Mouse (Mus musculus) embryonic facial prominence, embryonic 10.5 days (tissue): ENCODE data around the gene Rpl27a. TPM values are rescaled to one million over a fixed set of nuclear protein-coding genes. Genes with fewer than 3 reads are reported as not detected.

Experiments
- DNase-seq: peaks from one replicate; pipeline ENCODE4 v3.0.0-alpha.2; 2017; ENCODE audit warnings: low spot score
- H3K27ac ChIP-seq: fragments of 300-500 bp; sonication (generic); replicated peaks from 2 replicates; pipeline ENCODE4 v1.5.1; 2016; ENCODE audit warnings: mild to moderate bottlenecking
- H3K27me3 ChIP-seq: fragments of 300-500 bp; sonication (generic); replicated peaks from 2 replicates; pipeline ENCODE4 v1.6.1; 2016; ENCODE audit warnings: low read depth, mild to moderate bottlenecking; ENCODE audit not compliant: poor library complexity, severe bottlenecking
- H3K36me3 ChIP-seq: fragments of 300-500 bp; sonication (generic); replicated peaks from 2 replicates; pipeline ENCODE4 v1.6.1; 2016; ENCODE audit warnings: mild to moderate bottlenecking, moderate library complexity
- H3K4me1 ChIP-seq: fragments of 300-500 bp; sonication (generic); 2 replicates; pipeline ENCODE4 v1.6.1; 2016
- H3K4me3 ChIP-seq: fragments of 300-500 bp; sonication (generic); 2 replicates; pipeline ENCODE4 v1.5.1; 2016; ENCODE audit warnings: mild to moderate bottlenecking, moderate library complexity
- H3K9me3 ChIP-seq: fragments of 300-500 bp; sonication (generic); 2 replicates; pipeline ENCODE4 v1.6.1; 2016; ENCODE audit warnings: mild to moderate bottlenecking
- WGBS: fragments of 180-500 bp; shearing (Covaris S2); methylation state at CpG from one replicate; pipeline ENCODE4 v1.1.7; 2016; 5-methylcytosine and 5-hydroxymethylcytosine counted together
- polyA plus RNA-seq: library from polyadenylated mRNA; unstranded; fragments of >200 nt; fragmentation: Nextera tagmentation; extraction: Ambion mirVana; gene quantifications from 2 replicates; pipeline ENCODE4 v1.2.1, GENCODE M21; 2016

Gene Rpl27a
- polyA plus RNA-seq, 1 experiment from 2014 or later, result 132 TPM

DNA sequence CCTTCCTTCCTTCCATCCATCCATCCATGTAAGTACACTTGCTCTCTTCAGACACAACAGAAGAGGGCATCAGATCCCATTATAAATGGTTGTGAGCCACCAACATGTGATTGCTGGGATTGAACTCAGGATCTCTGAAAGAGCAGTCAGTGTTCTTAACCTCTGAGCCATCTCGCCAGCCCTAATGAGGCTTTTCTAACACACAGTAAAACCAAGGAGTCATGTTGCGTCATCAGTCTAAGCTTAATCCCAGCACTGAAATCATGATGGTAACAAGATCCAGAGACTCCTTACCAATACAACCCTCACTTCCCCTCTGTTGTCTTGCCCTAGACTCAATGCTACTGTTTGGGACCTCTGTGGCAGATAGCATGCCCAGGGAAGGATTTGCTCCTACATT is 27.2 kb downstream of the Rpl27a start:
- no peak overlapping the region for H3K4me3 ChIP-seq
- no peak overlapping the region for H3K27ac ChIP-seq
- no peaks in the 10 kb centered on the region for H3K27me3 ChIP-seq
- WGBS, result 86% methylated on average over 2 of the region's 2 CpGs
- no peaks in the 10 kb centered on the region for H3K9me3 ChIP-seq
- DNase-seq, result no peak
- peaks cover 86% of the 10 kb centered on the region for H3K36me3 ChIP-seq
- no peaks in the 10 kb centered on the region for H3K4me1 ChIP-seq

- Histone ChIP-seq H3K27me3 (no peaks in the 10 kb centered on the region), H3K4me1 (no peaks in the 10 kb centered on the region), H3K9me3 (no peaks in the 10 kb centered on the region), H3K36me3 (peaks cover 86% of the 10 kb centered on the region), H3K27ac (no peak overlapping the region), H3K4me3 (no peak overlapping the region)
- 93% methylated on average over 5 of the region's 5 CpGs for WGBS
- DNase-seq, result no peak
Observed at GRCm38 (mm10) chr7:109546726-109547125, 27.8 kb downstream of the Rpl27a start.

- DNase-seq, result no peak
- Histone ChIP-seq H3K4me3 (no peak overlapping the region), H3K27ac (no peak overlapping the region), H3K27me3 (no peaks in the 10 kb centered on the region), H3K4me1 (peaks cover 15% of the 10 kb centered on the region), H3K36me3 (peaks cover 19% of the 10 kb centered on the region), H3K9me3 (no peaks in the 10 kb centered on the region)
- WGBS, result 63% methylated on average over 6 of the region's 6 CpGs
Observed at GRCm38 (mm10) chr7:109559536-109559935, 40.6 kb downstream of the Rpl27a start.

GRCm38 (mm10) chr7:109561466-109562153 is 42.7 kb downstream of the Rpl27a start:
- DNase-seq, result no peak
- 73% methylated on average over 8 of the region's 8 CpGs for WGBS
- no peak overlapping the region for H3K4me3 ChIP-seq

DNA sequence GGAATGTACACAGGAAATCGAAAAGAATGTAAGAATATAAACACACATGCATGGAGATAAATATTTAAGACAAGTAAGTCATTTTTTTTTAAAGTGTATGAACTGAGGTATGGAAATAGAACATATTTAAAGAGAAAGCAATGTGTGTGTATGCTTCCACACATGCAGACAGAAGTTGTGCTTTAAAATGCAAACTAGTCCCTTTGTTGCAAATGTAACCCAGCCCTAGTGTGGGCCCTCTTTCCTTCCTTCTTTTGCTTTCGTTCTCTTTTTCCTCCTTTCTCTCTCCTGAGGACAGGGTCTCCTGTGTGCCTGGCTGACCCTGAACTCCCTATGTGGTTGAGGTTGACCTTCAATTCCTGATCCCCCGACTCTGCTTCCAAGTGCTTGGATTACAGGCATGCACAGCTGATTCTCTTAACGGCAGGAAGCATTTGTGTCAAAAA is 43.2 kb downstream of the Rpl27a start:
- H3K27ac ChIP-seq, result no peak overlapping the region
- 67% methylated on average over 4 of the region's 4 CpGs for WGBS
- no peaks in the 10 kb centered on the region for H3K27me3 ChIP-seq
- peaks cover 15% of the 10 kb centered on the region for H3K4me1 ChIP-seq
- no peaks in the 10 kb centered on the region for H3K9me3 ChIP-seq
- no peak for DNase-seq
- H3K4me3 ChIP-seq, result no peak overlapping the region
- peaks cover 12% of the 10 kb centered on the region for H3K36me3 ChIP-seq

More at GRCm38 (mm10) chr7:109561466-109562153, 42.7 kb downstream of the Rpl27a start:
- H3K9me3 ChIP-seq, result no peaks in the 10 kb centered on the region
- no peaks in the 10 kb centered on the region for H3K27me3 ChIP-seq
- H3K27ac ChIP-seq, result no peak overlapping the region
- peaks cover 15% of the 10 kb centered on the region for H3K4me1 ChIP-seq
- peaks cover 17% of the 10 kb centered on the region for H3K36me3 ChIP-seq

DNA sequence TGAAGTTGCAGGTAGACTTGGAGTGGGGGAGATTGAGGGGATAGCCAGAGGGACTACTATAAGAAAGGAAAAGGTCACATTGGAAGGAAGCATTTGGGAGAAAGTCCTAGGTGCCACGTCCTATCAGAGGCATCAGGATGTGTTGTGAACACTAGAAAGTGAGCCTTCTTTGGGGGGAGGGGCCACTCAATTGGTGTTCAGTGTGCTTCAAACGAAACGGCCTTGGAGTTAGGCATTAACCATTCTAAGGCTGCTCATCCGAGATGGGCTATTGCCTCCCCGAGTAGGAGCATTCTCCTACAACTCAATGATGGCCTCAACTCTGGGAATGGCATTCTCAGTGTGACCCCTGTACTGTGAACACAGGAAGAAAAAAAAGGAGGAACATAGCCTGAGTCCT is 43.7 kb downstream of the Rpl27a start:
- Histone ChIP-seq H3K36me3 (peaks cover 12% of the 10 kb centered on the region), H3K27ac (no peak overlapping the region), H3K4me3 (no peak overlapping the region), H3K27me3 (no peaks in the 10 kb centered on the region), H3K9me3 (no peaks in the 10 kb centered on the region), H3K4me1 (peaks cover 15% of the 10 kb centered on the region)
- 72% methylated on average over 5 of the region's 5 CpGs for WGBS
- DNase-seq, result no peak

DNA sequence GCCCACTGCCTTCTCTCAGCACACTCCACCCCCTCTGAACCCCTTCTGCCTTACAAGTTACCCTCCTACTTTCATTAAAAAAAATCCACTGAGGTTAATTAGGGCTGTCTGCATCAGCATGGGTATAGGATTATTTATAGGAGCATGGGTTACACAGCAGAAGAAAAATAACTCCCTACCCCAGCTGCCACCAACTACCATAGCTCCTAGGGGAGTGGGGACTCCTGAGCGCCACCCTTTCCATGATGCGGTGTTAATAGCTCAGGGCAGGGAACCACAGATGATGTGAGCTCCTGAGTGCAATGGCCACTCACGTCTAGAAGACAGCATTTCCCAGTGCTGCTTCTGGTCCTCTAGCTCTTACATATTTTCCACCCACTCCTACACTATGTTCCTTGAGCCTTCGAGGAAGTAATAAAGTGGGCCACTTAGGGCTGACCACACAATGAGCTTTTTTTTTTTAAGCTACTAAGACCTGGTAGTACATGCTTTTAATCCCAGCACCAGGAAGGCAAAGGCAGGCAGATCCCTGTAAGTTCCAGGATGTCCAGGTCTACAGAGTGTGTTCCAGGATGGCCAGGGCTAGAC is 44.9 kb downstream of the Rpl27a start:
- Histone ChIP-seq H3K27me3 (no peaks in the 10 kb centered on the region), H3K4me1 (peaks cover 15% of the 10 kb centered on the region), H3K4me3 (no peak overlapping the region), H3K9me3 (no peaks in the 10 kb centered on the region), H3K27ac (no peak overlapping the region), H3K36me3 (peaks cover 18% of the 10 kb centered on the region)
- DNase-seq, result no peak
- 83% methylated on average over 4 of the region's 4 CpGs for WGBS

DNA sequence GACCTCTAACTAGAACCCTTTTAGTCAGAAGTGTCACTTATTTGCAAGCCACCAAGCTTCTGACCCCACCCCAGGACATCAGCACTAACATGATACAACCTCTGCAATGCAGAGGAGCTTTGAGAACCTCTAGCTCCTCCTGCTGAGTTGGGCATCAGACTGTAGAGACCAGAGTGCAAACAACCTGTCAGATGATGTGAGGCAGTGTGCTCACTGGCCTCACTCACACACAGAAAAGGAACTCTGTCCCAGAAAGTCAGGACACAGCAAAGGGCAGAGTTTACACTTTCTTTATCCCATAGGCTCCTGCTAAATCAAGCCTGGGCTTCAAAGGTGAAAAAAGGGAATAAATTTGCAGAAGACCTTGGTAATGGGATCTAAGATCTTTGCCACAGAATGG is 47.4 kb downstream of the Rpl27a start:
- Histone ChIP-seq H3K4me1 (peaks cover 15% of the 10 kb centered on the region), H3K27ac (no peak overlapping the region), H3K27me3 (no peaks in the 10 kb centered on the region), H3K36me3 (peaks cover 18% of the 10 kb centered on the region), H3K9me3 (no peaks in the 10 kb centered on the region), H3K4me3 (no peak overlapping the region)
- DNase-seq, result no peak

- H3K9me3 ChIP-seq, result no peaks in the 10 kb centered on the region
- no peak overlapping the region for H3K4me3 ChIP-seq
- no peak for DNase-seq
- H3K27ac ChIP-seq, result no peak overlapping the region
- H3K27me3 ChIP-seq, result no peaks in the 10 kb centered on the region
- peaks cover 11% of the 10 kb centered on the region for H3K4me1 ChIP-seq
- H3K36me3 ChIP-seq, result peaks cover 18% of the 10 kb centered on the region
- WGBS, result 83% methylated on average over 11 of the region's 11 CpGs
Observed at GRCm38 (mm10) chr7:109566841-109567768, 48.2 kb downstream of the Rpl27a start.

DNA sequence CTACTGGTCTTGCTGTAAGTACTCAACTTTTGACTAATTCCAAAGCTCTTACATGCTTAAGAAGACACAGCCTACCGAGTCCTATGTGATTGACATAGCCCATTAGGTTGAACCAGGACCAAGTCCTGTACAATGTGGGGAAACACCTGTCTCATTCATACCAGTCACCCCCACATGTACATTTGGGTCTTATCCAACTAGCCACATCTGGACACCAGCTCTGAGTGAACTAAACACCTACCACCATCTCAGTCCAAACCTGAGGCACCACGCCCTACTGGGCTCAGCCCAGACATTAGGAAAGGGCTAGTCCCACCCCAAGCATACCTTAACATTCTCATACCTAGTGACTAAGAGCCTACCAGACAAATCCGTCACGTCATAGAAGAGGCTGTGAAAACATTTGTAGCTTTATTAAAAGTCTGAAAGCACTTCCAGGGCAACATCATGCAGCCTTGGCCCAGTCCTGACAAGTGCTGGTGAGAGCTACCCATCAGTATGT is 49.5 kb downstream of the Rpl27a start:
- no peak for DNase-seq
- Histone ChIP-seq H3K4me3 (no peak overlapping the region), H3K36me3 (peaks cover 18% of the 10 kb centered on the region), H3K4me1 (no peaks in the 10 kb centered on the region), H3K9me3 (no peaks in the 10 kb centered on the region), H3K27ac (no peak overlapping the region), H3K27me3 (no peaks in the 10 kb centered on the region)
- whole genome bisulfite sequencing, result 94% methylated on average over 4 of the region's 4 CpGs
